Mouse (Mus musculus) brain, embryonic 14.5 days (tissue): Measurements from ENCODE around the gene Gm3415. TPM values are rescaled to one million over a fixed set of nuclear protein-coding genes. Genes with fewer than 3 reads are reported as not detected.
A peak's percentile ranks its signal among the peaks of the same experiment; 100 is the strongest.
"Not testable (repeated sequence)": the region's sequence is repeated elsewhere in the genome, so short reads cannot be mapped to it uniquely, and the experiment has no call there.

Experiments
- DNase-seq: peaks from one replicate; pipeline ENCODE4 v3.0.0-alpha.2; 2011; ENCODE audit warnings: low read depth
- CTCF ChIP-seq: fragments of 200-500 bp; IDR thresholded peaks from 2 replicates; pipeline ENCODE4 v1.5.1; 2012; ENCODE audit warnings: inconsistent platforms, mild to moderate bottlenecking, moderate library complexity, borderline replicate concordance; ENCODE audit not compliant: insufficient read depth, insufficient read length; ENCODE audit errors: extremely low read depth
- POLR2A ChIP-seq: fragments of 200-500 bp; IDR thresholded peaks from 2 replicates; pipeline ENCODE4 v1.6.1; 2012; ENCODE audit warnings: mild to moderate bottlenecking, inconsistent platforms, borderline replicate concordance; ENCODE audit not compliant: poor library complexity, insufficient read depth, insufficient read length, severe bottlenecking; ENCODE audit errors: extremely low read depth
- polyA plus RNA-seq: library from polyadenylated mRNA; depleted of rRNA; stranded (reverse); fragments of >200 nt; gene quantifications from 2 replicates; pipeline ENCODE4 v1.2.3, GENCODE M21; 2012; rRNA removed

Gm3415 gene
- not detected in 2 replicates for polyA plus RNA-seq

DNA sequence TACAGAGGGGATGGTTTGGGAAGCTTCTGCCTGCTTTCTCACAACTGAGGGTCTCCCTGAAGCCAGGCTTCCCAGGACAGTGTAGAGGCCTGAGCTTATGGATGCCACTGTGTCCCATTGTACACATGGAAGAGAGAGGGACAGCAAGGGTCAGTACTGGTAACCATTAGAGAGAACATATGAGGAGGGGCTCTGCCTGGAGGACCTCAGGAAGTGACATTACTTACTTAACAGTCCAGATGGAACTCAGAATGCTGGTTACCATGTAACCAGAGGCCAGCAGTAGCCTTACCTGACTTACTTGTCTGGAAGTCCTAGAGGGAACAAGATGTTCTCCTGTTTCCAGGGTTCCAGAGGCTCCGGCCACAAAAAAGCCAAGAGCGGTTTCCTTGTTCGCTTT, at the start of gene Gm3415:
Gene Gm3415 (plus strand): TSS at position 301 of the 400 bp plus-strand sequence.
- not testable (repeated sequence) for DNase-seq

DNA sequence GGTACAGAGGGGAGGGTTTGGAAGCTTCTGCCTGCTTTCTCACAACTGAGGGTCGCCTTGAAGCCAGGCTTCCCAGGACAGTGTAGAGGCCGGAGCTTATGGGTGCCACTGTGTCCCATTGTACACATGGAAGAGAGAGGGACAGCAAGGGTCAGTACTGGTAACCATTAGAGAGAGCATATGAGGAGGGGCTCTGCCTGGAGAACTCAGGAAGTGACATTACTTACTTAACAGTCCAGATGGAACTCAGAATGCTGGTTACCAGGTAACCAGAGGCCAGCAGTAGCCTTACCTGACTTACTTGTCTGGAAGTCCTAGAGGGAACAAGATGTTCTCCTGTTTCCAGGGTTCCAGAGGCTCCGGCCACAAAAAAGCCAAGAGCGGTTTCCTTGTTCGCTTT, 42.1 kb upstream of the Gm3415 start, which contains the start of gene Gm3402:
Gene Gm3402 (plus strand): TSS at position 301 of the 400 bp plus-strand sequence.
- not testable (repeated sequence) for DNase-seq

DNA sequence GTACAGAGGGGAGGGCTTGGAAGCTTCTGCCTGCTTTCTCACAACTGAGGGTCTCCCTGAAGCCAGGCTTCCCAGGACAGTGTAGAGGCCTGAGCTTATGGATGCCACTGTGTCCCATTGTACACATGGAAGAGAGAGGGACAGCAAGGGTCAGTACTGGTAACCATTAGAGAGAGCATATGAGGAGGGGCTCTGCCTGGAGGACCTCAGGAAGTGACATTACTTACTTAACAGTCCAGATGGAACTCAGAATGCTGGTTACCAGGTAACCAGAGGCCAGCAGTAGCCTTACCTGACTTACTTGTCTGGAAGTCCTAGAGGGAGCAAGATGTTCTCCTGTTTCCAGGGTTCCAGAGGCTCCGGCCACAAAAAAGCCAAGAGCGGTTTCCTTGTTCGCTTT, 30.4 kb upstream of the Gm3415 start, which contains the start of gene Gm3404:
Gene Gm3404 (plus strand): TSS at position 301 of the 400 bp plus-strand sequence.
- not testable (repeated sequence) for DNase-seq

DNA sequence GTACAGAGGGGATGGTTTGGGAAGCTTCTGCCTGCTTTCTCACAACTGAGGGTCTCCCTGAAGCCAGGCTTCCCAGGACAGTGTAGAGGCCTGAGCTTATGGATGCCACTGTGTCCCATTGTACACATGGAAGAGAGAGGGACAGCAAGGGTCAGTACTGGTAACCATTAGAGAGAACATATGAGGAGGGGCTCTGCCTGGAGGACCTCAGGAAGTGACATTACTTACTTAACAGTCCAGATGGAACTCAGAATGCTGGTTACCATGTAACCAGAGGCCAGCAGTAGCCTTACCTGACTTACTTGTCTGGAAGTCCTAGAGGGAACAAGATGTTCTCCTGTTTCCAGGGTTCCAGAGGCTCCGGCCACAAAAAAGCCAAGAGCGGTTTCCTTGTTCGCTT, 18.6 kb upstream of the Gm3415 start, which contains the start of gene Gm3409:
Gene Gm3409 (plus strand): TSS at position 301 of the 400 bp plus-strand sequence.
- not testable (repeated sequence) for DNase-seq

DNA sequence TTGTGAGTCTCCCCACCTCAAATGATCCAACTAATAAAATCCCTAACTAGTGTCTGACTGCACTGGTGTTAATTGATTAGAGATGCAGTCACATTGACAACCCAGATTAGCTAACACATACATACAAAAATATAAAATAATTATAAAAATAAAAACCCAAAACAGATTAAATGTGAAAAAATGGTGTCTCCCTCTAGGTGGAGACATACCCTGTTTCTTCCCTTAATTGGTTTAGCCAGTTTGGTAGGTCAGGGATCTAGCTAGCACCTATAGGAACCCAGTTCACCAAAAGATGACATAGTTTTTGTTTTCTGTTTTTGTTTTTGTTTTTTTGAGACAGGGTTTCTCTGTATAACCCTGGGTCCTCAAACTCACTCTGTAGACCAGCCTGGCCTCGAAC, 8.3 kb downstream of the Gm3415 start:
- TF ChIP-seq POLR2A (no peak), CTCF (no peak)
- no peak for DNase-seq

DNA sequence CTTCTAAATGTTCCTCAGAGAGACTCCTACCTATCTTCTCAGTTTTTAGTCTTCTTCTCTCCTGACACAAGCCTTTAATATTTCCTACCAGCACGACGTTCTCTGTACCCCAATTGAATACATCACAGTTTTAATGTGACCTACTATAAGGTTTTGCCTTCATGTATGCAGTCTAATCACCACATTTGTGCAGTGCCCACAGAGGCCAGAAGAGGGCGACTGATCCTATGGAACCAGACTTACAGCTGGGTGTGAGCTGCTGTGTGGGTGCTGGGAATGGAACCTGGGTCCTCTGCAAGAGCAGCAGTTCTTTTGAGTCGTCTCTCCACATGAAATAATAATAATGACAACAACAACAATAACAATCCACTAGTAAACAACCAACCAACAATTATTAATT, 11.1 kb downstream of the Gm3415 start:
- peak; percentile 36 for DNase-seq
- TF ChIP-seq POLR2A = no peak
- TF ChIP-seq CTCF = peak; percentile 35; the same call in 1 of the 2 replicates

DNA sequence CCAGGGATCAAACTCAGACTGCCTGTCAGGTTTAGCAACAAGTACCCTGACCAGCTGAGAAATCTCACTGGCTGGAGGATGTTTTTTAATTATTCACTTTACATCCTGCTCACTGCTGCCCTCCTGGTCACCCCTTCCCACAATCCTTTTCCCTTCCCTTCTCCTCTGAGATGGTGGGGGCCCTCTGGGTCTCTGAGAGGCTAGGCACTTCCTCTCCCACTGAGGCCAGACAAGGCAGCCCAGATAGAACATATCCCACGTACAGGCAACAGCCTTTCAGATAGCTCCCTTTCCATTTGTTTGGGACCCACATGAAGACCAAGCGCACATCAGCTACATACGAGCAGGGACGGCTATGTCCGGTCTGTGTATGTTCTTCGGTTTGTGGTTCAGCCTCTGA, 14.2 kb downstream of the Gm3415 start:
- DNase-seq = not testable (repeated sequence)

DNA sequence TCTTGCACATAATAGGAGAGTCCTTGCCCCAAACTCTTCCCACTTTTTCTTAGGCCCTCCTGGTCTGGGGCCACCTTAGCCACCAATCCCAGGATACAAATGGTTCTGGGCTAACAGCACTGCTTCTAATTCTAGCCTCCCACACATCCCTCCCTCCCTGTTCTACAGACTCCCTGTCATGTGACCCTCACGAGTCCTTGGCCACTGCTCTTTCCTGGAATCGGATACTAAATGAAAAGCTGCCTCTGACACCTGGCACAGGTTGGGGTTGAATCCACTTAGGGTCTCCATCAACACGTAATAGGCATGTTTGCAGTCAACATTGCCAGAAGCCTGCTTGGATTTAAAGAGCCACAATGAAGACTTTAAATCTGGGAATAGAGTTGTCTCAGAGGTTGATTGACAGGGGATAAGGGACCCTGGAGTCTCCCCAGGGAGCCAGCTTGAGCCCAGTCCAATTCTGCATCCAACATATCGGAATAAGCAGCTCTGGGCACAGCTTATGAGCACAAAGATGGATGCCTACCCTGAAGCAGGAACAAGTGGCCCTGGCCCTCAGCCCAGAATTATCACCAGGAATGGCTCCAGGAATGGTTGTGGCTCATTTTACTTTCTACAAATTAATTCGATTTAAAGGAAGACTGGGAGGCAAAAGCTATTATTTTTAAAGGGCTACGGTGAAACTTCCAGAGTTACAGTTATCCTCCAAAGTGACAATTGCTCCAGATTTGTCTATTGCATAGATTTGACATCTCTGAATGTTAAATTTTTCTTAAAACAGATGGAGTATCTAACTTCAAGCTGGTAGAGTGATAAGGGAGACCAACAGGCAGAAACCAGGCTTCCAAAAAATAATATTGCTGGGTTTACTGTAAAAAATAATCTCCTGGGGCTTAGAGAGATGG, 16.1 kb downstream of the Gm3415 start:
- peak; percentile 89 for DNase-seq

DNA sequence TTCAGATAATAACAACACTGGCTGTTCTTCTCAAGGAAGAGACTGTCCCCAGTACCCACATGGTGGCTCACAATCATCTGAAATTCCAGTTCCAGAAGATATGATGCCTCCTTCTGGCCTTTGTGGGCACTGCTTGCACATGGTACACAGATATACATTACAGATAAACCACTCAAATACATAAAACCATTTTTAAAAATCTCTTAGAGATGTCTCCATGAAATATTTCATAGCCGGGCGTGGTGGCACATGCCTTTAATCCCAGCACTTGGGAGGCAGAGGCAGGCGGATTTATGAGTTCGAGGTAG, 16.8 kb downstream of the Gm3415 start:
- not testable (repeated sequence) for DNase-seq

DNA sequence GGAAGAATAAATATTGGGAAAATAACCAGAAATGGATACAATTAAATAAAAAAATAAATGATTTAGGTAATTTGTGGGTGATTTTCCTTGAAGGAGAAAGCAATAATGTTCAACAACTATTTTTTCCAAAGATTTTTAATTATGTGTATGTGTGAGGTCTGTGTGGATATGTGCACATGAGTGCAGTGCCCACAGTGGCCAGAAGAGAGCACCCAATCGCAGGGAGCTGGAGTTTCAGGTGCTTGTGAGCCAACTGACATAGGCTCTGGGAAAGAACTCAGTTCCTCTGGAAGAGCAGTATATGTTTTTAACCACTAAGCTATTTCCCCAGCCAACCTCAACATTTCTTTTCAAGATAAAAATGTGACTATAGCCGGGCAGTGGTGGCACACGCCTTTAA, 20.7 kb downstream of the Gm3415 start:
- no peak for DNase-seq
- TF ChIP-seq POLR2A (no peak), CTCF (0 out of 2 replicates have a peak, but pooled peaks have one; percentile 14)

DNA sequence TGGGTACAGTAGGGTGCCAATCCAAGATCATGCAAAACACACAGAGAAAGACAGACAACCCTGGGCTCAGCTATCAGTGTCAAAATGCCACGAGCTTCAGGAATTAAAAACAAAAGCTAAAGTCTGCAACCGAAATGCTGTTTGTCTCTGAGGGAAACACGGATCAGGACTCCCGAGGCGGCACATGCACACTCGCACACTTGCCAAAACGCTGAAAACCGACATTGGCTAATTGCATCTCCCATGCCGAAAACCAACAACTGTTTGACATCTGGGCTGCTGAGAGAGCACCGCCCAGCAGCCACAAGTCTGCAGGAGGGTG, 28.2 kb downstream of the Gm3415 start:
- TF ChIP-seq CTCF = no peak
- no peak for TF ChIP-seq POLR2A
- peak; percentile 32 for DNase-seq

DNA sequence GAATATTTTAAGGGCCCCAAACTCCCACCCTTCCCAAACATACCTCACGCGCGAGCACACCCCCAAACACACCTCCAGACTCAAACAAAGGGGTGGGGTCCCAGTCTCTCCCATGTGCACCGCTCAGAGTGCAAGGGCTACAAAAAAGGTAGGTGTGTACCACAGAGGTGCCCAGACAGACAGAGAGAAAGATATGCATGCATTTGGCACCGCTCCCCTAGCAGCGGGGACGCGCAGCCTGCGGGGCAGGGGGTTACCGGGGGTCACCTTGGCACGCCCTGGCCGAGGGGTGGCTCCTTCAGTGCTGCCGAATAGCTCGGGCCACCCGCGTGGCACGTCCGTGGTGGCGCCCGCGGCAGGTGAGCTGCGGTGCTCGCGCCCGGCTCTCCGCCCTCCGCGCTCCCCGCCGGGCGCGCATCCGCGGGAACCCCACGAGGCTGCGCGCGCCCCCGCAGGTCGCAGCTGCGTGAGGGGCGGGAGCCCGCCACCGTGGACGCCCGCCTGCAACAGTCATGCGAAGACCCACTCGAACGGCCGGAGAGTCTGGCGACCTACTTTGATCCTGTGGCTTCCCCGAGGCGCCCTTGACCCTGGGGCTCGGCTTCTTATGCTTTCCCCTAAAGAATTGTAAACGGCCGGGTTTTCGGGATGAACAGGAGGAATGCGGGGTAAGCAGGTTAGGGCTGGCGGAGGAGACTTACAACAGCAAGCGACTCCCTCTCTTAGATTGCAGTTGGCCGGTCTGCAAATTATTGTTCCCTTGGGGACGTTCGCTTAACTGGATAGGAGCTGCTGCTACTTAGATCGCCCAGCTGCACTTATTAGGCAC, 28.8 kb downstream of the Gm3415 start, which contains the start of gene Gpr12:
Gene Gpr12 (minus strand): TSS at position 762 of the 829 bp plus-strand sequence.
- DNase-seq = peak; percentile 79
- no peak for TF ChIP-seq CTCF
- no peak for TF ChIP-seq POLR2A

DNA sequence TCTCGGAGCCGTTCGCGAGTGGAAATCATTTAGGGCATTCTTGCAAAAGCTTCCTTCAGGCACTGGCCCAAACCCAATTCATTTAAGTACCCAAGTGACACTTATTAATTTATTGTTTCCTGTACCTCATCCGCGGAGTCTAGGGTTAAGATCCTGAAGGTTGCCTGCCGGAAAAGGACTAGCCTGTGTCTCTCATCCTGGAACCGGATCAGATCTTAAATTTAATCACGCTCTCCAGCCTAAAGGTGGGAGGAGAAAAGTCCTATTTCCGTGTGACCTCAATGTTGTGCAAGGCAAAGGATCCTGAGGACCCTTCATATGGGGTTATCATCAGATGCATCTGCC, 29.3 kb downstream of the Gm3415 start:
- DNase-seq = no peak
- no peak for TF ChIP-seq POLR2A
- no peak for TF ChIP-seq CTCF
